Mouse (Mus musculus) G1E (cell line): ENCODE measurements around the gene Gm42674.

Experiments used
- CTCF ChIP-seq: IDR thresholded peaks from 2 replicates; pipeline ENCODE4 v1.5.1; 2012; ENCODE audit warnings: low read depth, low read length, inconsistent platforms, mixed read lengths
- GATA1 ChIP-seq: IDR thresholded peaks from 2 replicates; pipeline ENCODE4 v1.6.1; 2012; ENCODE audit warnings: borderline replicate concordance, low read length, inconsistent platforms, mixed read lengths

GRCm38 (mm10) chr3:90607361-90607760 is 5.7 kb downstream of the Gm42674 start:
- TF ChIP-seq CTCF (no peak), GATA1 (no peak)
